Mouse (Mus musculus) kidney, adult 2 months (tissue): ENCODE measurements around the gene Slc45a1.

Source experiments
- CTCF ChIP-seq: fragments of 200-500 bp; conservative IDR thresholded peaks from 2 replicates; pipeline ENCODE4 v1.5.1; 2011; ENCODE audit warnings: low read depth, mild to moderate bottlenecking, control low read depth, low read length, moderate library complexity, mixed read lengths; ENCODE audit not compliant: insufficient read depth, insufficient read length
- POLR2A ChIP-seq: fragments of 200-500 bp; IDR thresholded peaks from one replicate; pipeline ENCODE4 v1.6.1; 2011; ENCODE audit warnings: low read depth, low read length, control low read depth

- no peak for TF ChIP-seq CTCF
- TF ChIP-seq POLR2A = no peak
Observed at GRCm38 (mm10) chr4:150661886-150662285, 9.9 kb upstream of the Slc45a1 start.
